Mouse (Mus musculus) telencephalon, adult 2 months (tissue): Measurements from ENCODE around the gene Qrfp.

Source experiments
- DNase-seq: peaks from one replicate; pipeline ENCODE4 v3.0.0-alpha.2; 2011; ENCODE audit warnings: low read depth, low spot score

Gene Qrfp

GRCm38 (mm10) chr2:31770781-31771441, 39.5 kb downstream of the Qrfp start:
- DNase-seq, result no peak

- no peak for DNase-seq
Measured at GRCm38 (mm10) chr2:31769631-31770111, 40.7 kb downstream of the Qrfp start.

GRCm38 (mm10) chr2:31769115-31769514, 41.3 kb downstream of the Qrfp start:
- DNase-seq, result no peak

GRCm38 (mm10) chr2:31767815-31768214, 42.6 kb downstream of the Qrfp start:
- DNase-seq, result no peak

DNA sequence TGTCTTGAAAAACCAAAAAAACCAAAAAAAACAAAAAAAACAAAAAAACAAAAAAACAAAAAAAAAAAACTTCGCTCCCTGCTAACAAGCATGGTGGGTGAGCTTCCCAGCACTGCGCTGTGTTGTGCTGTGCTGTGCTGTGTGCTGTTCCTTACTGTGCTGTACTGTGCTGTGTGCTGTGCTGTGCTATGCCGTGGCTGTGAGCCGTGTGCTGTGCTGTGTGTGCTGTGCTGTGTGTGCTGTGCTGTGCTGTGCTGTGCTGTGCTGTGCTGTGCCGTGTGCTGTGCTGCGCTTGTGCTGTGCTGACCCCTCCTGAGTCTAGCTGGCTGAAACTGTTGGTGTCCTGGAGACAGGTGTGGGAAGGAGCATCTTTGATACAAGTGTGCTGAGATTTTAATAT, 43.3 kb downstream of the Qrfp start:
- DNase-seq, result no peak

GRCm38 (mm10) chr2:31763271-31763670, 47.1 kb downstream of the Qrfp start:
- DNase-seq, result no peak

- DNase-seq, result no peak
Measured at GRCm38 (mm10) chr2:31762853-31763252, 47.5 kb downstream of the Qrfp start.

- DNase-seq, result no peak
Measured at GRCm38 (mm10) chr2:31762155-31762554, 48.2 kb downstream of the Qrfp start.

- no peak for DNase-seq
Measured at GRCm38 (mm10) chr2:31761585-31761984, 48.8 kb downstream of the Qrfp start.

DNA sequence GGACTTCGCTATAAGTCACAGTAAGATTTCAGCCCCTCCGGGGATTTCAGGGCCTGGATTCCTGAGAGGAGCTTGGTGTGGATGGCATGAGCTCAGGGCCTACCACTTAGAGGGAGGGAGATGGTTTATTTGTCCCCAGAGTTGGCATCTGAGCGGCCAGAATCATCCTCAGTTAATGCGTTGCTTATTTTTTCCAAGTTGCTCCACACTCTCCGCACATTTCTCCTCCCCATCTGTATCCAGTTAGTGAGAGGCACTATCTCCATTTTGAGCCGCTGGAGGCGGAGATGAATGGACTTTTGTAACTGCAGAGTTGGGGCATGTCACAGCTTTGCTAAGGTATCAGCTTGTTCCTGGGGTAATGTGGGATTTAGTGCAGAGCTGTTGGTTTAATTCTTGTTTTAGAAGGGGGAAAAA, 49.3 kb downstream of the Qrfp start:
- no peak for DNase-seq

DNA sequence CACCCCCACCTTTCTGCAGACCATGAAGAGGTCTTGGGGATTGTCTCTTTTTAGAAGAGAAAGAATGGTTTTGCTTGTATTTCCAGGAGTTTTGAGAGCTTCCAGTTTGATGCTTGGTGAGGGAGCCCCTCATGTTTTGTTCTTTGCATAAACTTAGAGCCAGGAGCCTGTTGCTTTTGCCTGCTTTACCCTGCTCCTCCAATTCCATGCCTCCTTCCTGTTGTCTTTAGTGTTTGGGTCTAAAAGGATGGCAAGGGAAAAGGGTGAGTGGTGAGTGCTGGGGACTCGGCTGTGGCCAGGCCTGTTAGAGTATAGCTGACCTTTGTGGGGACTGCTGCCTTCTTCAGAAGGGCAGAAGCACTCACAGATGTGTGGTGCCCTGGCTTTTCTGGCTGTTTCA, 49.9 kb downstream of the Qrfp start:
- no peak for DNase-seq

- no peak for DNase-seq
Measured at GRCm38 (mm10) chr2:31759751-31760460, 50.5 kb downstream of the Qrfp start.

GRCm38 (mm10) chr2:31758966-31759365, 51.4 kb downstream of the Qrfp start:
- no peak for DNase-seq

GRCm38 (mm10) chr2:31757472-31757871, 52.9 kb downstream of the Qrfp start:
- no peak for DNase-seq
